Mouse (Mus musculus): ENCODE data around the gene Pwwp2b. TPM values are rescaled to one million over a fixed set of nuclear protein-coding genes. Genes with fewer than 3 reads are reported as not detected.

The Pwwp2b gene
- polyA plus RNA-seq, 1 experiment from 2014 or later: 5.2 TPM

DNA sequence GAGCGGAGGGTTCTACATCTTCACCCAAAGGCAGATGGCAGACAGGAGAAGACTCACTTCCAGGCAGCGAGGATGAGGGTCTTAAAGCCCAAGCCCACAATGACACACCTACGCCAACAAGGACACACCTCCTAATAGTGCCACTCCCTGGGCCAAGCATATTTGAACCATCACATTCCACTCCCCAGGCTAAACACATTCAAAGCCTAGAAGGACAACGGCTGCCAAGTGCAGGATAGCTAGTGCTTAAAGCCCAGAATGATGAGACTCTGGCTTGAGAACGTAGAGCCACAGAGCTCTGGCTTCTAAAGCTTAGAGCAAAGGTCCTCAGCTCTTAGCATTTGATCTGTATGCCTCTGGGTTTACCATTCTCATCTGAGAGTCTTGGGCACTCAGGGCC, 45.8 kb downstream of the Pwwp2b start:
- no peak overlapping the region for H3K4me2 ChIP-seq
- H3K9ac ChIP-seq: no peak overlapping the region
- WGBS: 91% methylated on average over 5 of the region's 5 CpGs
- no peaks in the 10 kb centered on the region for H3K4me1 ChIP-seq
- no peaks in the 10 kb centered on the region for H3K36me3 ChIP-seq (replicated peaks)
- no peak for ATAC-seq (replicated peaks)
- no peak overlapping the region for H3K27ac ChIP-seq
- H3K9me3 ChIP-seq: no peaks in the 10 kb centered on the region
- H3K27me3 ChIP-seq (replicated peaks): no peaks in the 10 kb centered on the region
- no peak overlapping the region for H3K4me3 ChIP-seq

GRCm38 (mm10) chr7:139295653-139296052, 47.4 kb downstream of the Pwwp2b start:
- no peak overlapping the region for H3K4me2 ChIP-seq
- H3K36me3 ChIP-seq (replicated peaks): no peaks in the 10 kb centered on the region
- peaks cover 4% of the 10 kb centered on the region; the same call in 1 of the 2 replicates for H3K27me3 ChIP-seq (replicated peaks)
- H3K9ac ChIP-seq: no peak overlapping the region
- WGBS: 85% methylated on average over 1 of the region's 1 CpGs
- H3K27ac ChIP-seq: no peak overlapping the region
- H3K4me3 ChIP-seq: no peak overlapping the region
- no peak for ATAC-seq (replicated peaks)
- no peaks in the 10 kb centered on the region for H3K9me3 ChIP-seq
- H3K4me1 ChIP-seq: no peaks in the 10 kb centered on the region

DNA sequence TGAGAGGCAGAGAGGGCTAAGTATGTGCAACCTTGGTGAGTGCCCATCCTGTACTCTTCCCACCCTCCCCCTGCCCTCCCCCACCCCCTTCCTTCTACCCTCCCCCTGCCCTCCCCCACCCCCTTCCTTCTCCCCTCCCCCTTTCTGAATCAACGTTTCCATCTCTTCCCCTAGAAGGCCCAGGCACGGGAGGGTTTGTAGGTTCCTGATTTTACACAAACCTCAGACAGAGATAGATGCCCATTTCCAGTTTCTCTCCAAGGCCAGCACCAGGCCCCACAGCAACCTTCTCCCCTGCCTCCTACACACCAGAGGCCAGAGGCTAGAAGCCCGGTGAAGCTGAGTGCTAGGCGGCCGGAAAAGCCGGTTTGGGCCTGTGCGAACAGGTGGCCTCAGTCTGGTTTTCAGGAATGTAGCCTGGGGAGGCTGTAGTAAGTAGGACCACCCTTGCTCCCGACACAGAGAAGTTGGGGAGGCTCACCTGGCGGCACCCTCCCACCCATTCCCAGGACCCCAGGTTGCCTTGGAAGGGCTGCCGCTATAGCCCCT, 48.3 kb downstream of the Pwwp2b start:
- Histone ChIP-seq H3K4me1 (no peaks in the 10 kb centered on the region), H3K4me3 (no peak overlapping the region), H3K9me3 (no peaks in the 10 kb centered on the region), H3K9ac (no peak overlapping the region), H3K27me3 (replicated peaks) (peaks cover 4% of the 10 kb centered on the region; the same call in 1 of the 2 replicates), H3K27ac (no peak overlapping the region), H3K4me2 (no peak overlapping the region), H3K36me3 (replicated peaks) (no peaks in the 10 kb centered on the region)
- no peak for ATAC-seq (replicated peaks)
- WGBS: 82% methylated on average over 9 of the region's 10 CpGs

GRCm38 (mm10) chr7:139298446-139298845, 50.2 kb downstream of the Pwwp2b start:
- H3K9ac ChIP-seq: no peak overlapping the region
- no peak overlapping the region for H3K27ac ChIP-seq
- peaks cover 4% of the 10 kb centered on the region; the same call in 1 of the 2 replicates for H3K27me3 ChIP-seq (replicated peaks)
- H3K4me1 ChIP-seq: no peaks in the 10 kb centered on the region
- ATAC-seq (replicated peaks): no peak
- WGBS: 32% methylated on average over 4 of the region's 4 CpGs
- no peak overlapping the region for H3K4me2 ChIP-seq
- H3K36me3 ChIP-seq (replicated peaks): no peaks in the 10 kb centered on the region
- no peaks in the 10 kb centered on the region for H3K9me3 ChIP-seq
- H3K4me3 ChIP-seq: no peak overlapping the region

- Histone ChIP-seq H3K9ac (no peak overlapping the region), H3K4me2 (no peak overlapping the region), H3K4me3 (no peak overlapping the region), H3K4me1 (no peaks in the 10 kb centered on the region), H3K9me3 (no peaks in the 10 kb centered on the region), H3K36me3 (replicated peaks) (no peaks in the 10 kb centered on the region), H3K27ac (no peak overlapping the region), H3K27me3 (replicated peaks) (peaks cover 4% of the 10 kb centered on the region; the same call in 1 of the 2 replicates)
- 19% methylated on average over 8 of the region's 8 CpGs for WGBS
- ATAC-seq (replicated peaks): no peak; the same call in 1 of the 2 replicates
Observed at GRCm38 (mm10) chr7:139299424-139299823, 51.1 kb downstream of the Pwwp2b start.

DNA sequence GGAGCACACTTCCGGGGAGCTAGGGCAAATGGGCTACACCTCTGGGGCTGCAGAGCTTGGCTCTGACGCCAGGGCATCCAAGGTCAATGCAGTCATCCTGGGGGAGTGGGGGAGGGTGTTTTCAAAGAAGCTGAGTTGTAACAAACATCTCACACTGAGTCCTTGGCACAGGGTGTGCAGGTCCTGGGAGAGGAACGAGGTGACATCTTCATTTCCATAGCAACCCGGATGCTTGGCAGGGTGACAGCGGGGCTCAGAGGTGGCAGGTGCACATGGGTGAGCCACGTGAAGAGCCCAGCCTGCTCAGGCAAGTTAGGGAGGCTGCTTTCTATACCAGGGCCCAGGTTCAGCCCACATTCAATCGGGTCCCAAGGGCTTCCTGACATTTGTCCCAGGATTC, 52.1 kb downstream of the Pwwp2b start:
- H3K27ac ChIP-seq: no peak overlapping the region
- WGBS: 49% methylated on average over 7 of the region's 7 CpGs
- H3K4me2 ChIP-seq: no peak overlapping the region
- H3K9me3 ChIP-seq: no peaks in the 10 kb centered on the region
- H3K27me3 ChIP-seq (replicated peaks): peaks cover 4% of the 10 kb centered on the region; the same call in 1 of the 2 replicates
- no peak for ATAC-seq (replicated peaks)
- no peak overlapping the region for H3K4me3 ChIP-seq
- H3K4me1 ChIP-seq: no peaks in the 10 kb centered on the region
- H3K9ac ChIP-seq: no peak overlapping the region
- no peaks in the 10 kb centered on the region for H3K36me3 ChIP-seq (replicated peaks)

DNA sequence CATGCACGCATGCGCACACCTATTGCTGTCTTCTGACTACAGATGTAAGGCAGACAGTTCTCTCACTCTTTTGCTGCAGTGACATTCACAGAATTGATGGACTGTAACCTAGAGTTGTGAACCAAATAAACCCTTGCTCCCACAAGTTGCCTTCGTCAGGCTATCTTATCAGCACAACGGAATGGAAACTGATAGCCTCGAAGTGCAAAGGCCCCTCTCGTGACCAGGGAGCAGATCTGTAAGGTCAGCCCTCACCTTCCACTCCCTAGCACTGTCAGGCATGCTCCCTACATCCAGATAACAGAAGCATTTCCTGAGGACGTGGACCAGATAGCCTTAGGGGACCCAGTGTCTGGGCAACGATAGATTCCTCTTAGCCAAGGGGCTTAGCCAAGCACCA, 53.2 kb downstream of the Pwwp2b start:
- Histone ChIP-seq H3K27me3 (replicated peaks) (peaks cover 4% of the 10 kb centered on the region; the same call in 1 of the 2 replicates), H3K4me2 (no peak overlapping the region), H3K9me3 (no peaks in the 10 kb centered on the region), H3K27ac (no peak overlapping the region), H3K4me3 (no peak overlapping the region), H3K4me1 (no peaks in the 10 kb centered on the region), H3K9ac (no peak overlapping the region), H3K36me3 (replicated peaks) (no peaks in the 10 kb centered on the region)
- WGBS: 78% methylated on average over 8 of the region's 8 CpGs
- no peak for ATAC-seq (replicated peaks)

DNA sequence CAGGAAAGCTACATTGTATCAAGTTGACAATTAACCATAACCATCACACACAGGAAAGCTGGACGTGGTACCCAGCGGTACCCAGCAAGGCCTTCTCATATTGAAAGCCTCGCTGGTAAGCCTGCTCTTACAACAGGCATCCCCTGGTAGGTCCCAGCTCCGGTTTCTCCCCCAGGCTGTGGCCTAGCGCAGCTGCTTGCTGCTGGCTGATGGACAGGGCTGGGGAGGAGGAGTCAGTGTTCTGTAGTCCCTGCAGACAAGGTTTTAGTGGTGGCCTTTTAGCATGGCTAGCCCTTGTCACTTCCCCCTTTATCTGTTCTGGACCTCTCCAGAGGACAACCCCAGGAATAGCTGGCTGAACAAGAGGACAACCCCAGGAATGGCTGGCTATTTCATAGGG, 54.0 kb downstream of the Pwwp2b start:
- H3K36me3 ChIP-seq (replicated peaks): no peaks in the 10 kb centered on the region
- no peak overlapping the region for H3K9ac ChIP-seq
- H3K4me3 ChIP-seq: no peak overlapping the region
- no peak overlapping the region for H3K4me2 ChIP-seq
- H3K9me3 ChIP-seq: no peaks in the 10 kb centered on the region
- H3K4me1 ChIP-seq: no peaks in the 10 kb centered on the region
- no peak overlapping the region for H3K27ac ChIP-seq
- no peak for ATAC-seq (replicated peaks)
- WGBS: 55% methylated on average over 5 of the region's 5 CpGs
- peaks cover 4% of the 10 kb centered on the region; the same call in 1 of the 2 replicates for H3K27me3 ChIP-seq (replicated peaks)

DNA sequence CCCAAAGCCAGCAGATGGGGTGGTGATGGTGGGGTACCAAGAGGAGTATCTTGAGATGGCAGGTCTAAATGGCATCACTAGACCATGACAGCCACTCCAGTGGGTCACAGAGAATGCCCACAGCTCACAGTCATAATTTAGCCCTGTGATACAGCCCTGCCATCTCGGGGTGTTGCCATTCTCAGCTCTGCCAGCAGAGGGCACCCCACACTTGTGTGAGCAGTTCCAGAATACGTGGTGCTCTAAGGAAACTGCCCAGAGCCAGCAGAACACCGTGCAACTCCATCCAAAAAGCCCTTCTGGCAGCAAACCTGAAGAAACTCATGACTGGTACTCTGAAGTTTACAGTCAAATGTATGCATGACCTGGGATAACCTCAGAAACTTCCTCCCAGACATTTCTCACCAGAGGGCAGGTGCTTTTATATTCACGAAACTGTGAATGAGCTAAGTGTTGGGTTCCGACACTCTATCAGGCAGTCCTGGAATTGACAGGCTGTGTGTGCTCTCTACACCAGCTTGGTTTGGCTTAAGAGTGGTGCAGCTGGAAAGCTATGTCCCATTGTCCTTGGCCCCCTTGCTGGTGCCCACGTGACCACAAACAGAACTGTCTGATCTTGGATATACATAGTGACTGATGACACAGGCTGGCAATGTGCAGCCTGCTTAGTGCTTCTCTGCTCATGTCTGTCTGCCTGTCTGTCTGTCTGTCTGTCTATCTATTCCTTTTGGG, 55.2 kb downstream of the Pwwp2b start:
- 43% methylated on average over 6 of the region's 6 CpGs for WGBS
- ATAC-seq (replicated peaks): no peak

GRCm38 (mm10) chr7:139304322-139304721, 56.0 kb downstream of the Pwwp2b start:
- ATAC-seq (replicated peaks): no peak
- no peak overlapping the region for H3K4me2 ChIP-seq
- H3K27ac ChIP-seq: no peak overlapping the region
- no peaks in the 10 kb centered on the region for H3K9me3 ChIP-seq
- H3K4me3 ChIP-seq: no peak overlapping the region
- no peaks in the 10 kb centered on the region for H3K4me1 ChIP-seq
- H3K9ac ChIP-seq: no peak overlapping the region
- H3K36me3 ChIP-seq (replicated peaks): no peaks in the 10 kb centered on the region
- WGBS: 41% methylated on average over 5 of the region's 5 CpGs
- H3K27me3 ChIP-seq (replicated peaks): peaks cover 4% of the 10 kb centered on the region

More for the DNA sequence above, 55.2 kb downstream of the Pwwp2b start:
- H3K27me3 ChIP-seq (replicated peaks): peaks cover 4% of the 10 kb centered on the region
- no peak overlapping the region for H3K27ac ChIP-seq
- no peaks in the 10 kb centered on the region for H3K9me3 ChIP-seq
- H3K36me3 ChIP-seq (replicated peaks): no peaks in the 10 kb centered on the region
- no peak overlapping the region for H3K4me3 ChIP-seq
- no peak overlapping the region for H3K9ac ChIP-seq
- no peak overlapping the region for H3K4me2 ChIP-seq
- H3K4me1 ChIP-seq: no peaks in the 10 kb centered on the region

DNA sequence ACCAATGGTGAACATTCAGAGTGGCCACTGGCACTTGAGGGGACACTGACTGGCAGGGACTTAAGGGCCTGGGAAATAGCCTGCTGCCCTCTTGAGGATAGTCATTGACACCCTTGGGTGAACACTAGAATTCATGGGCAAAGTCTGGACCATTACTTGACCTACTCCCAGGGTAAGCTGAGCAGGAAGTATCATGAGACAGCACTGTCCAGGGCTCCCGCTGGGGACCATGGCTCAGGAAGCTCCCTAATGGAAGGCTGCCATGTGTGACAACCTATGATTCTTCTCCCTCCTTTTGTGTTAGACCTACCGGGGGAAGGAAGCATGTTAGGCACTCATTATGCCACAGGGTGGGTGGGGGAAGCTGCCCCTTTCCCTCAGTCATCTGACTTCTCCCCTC, 58.8 kb downstream of the Pwwp2b start:
- H3K36me3 ChIP-seq (replicated peaks): no peaks in the 10 kb centered on the region
- no peaks in the 10 kb centered on the region for H3K9me3 ChIP-seq
- no peaks in the 10 kb centered on the region; the same call in 1 of the 2 replicates for H3K27me3 ChIP-seq (replicated peaks)
- 74% methylated on average over 2 of the region's 2 CpGs for WGBS
- no peak overlapping the region for H3K4me3 ChIP-seq
- no peak overlapping the region for H3K4me2 ChIP-seq
- no peak overlapping the region for H3K9ac ChIP-seq
- no peak overlapping the region for H3K27ac ChIP-seq
- no peak for ATAC-seq (replicated peaks)
- peaks cover 8% of the 10 kb centered on the region; the same call in 1 of the 2 replicates for H3K4me1 ChIP-seq

- H3K36me3 ChIP-seq (replicated peaks): no peaks in the 10 kb centered on the region
- ATAC-seq (replicated peaks): no peak
- H3K4me3 ChIP-seq: no peak overlapping the region
- H3K27ac ChIP-seq: no peak overlapping the region
- no peaks in the 10 kb centered on the region for H3K9me3 ChIP-seq
- peaks cover 8% of the 10 kb centered on the region; the same call in 1 of the 2 replicates for H3K4me1 ChIP-seq
- H3K4me2 ChIP-seq: no peak overlapping the region
- no peak overlapping the region for H3K9ac ChIP-seq
- no peaks in the 10 kb centered on the region; the same call in 1 of the 2 replicates for H3K27me3 ChIP-seq (replicated peaks)
- 79% methylated on average over 8 of the region's 8 CpGs for WGBS
Observed at GRCm38 (mm10) chr7:139308140-139308895, 60.0 kb downstream of the Pwwp2b start.

Data from midbrain, embryonic 15.5 days (tissue).